ENCODE assay signal across 8 mouse cellular contexts in the genomic region with DNA sequence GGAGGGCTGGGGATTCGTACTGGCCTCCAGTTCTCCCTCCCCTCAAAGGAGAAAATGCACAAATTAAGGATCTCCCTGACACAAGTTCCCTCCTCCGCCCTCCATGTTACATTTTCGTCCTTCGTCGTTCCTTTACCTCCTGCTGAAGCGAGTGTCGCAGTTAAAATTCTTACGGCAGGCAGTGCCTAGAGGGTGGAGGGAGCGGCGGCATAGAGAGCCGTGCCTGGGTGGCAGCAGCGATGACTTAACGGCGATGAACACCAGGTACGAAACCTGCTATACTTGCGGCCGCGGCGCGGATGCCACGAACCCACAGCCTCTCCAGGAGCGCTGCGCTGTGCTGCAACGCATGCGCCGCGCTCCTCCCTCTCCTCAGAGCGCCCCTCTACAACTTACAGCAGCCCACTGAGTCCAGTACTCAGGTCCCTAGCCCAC. TPM values are rescaled to one million over a fixed set of nuclear protein-coding genes. Genes with fewer than 3 reads are reported as not detected.
A peak's percentile ranks its signal among the peaks of the same experiment; 100 is the strongest.
DNase-seq lines count a peak whose midpoint lies in the region; ATAC-seq and TF ChIP-seq lines count a peak whose summit lies in the region.

No protein-coding gene starts in this region.

- peak; percentile 26 for DNase-seq in gastrocnemius, adult 2 months
- no peak for DNase-seq in gastrocnemius, adult 8-10 months (ENCODE audit: low spot score in 2 of 2)
- peak; percentile 59 to 71 for DNase-seq in cerebellum, adult 2 months
- peak; percentile 44 to 50 for DNase-seq in spleen, postnatal 10 days (ENCODE audit: low spot score in 2 of 2)

- peak overlapping the region; percentile 67 for H3K9ac ChIP-seq in forebrain, embryonic 16.5 days (replicated peaks; ENCODE audit: low read depth, low read length)
- H3K9ac ChIP-seq in hindbrain, embryonic 16.5 days (ENCODE audit: low read depth, low read length) = peak overlapping the region; percentile 71
- H3K9ac ChIP-seq in limb, embryonic 12.5 days (replicated peaks) = peak overlapping the region; percentile 62
- H3K9ac ChIP-seq in midbrain, embryonic 12.5 days (replicated peaks) = peak overlapping the region; percentile 52

- H3K36me3 ChIP-seq in forebrain, embryonic 16.5 days (ENCODE audit: control insufficient read depth, insufficient read depth) = no peaks in the 10 kb centered on the region
- no peaks in the 10 kb centered on the region for H3K36me3 ChIP-seq in hindbrain, embryonic 16.5 days (ENCODE audit: control insufficient read depth, insufficient read depth, low read length)
- H3K36me3 ChIP-seq in limb, embryonic 12.5 days = no peaks in the 10 kb centered on the region
- no peaks in the 10 kb centered on the region for H3K36me3 ChIP-seq in midbrain, embryonic 12.5 days

- WGBS in cerebellum, adult 2 months = under 1% methylated on average over 27 of the region's 28 CpGs
- under 1% methylated on average over 24 of the region's 28 CpGs for WGBS in forebrain, embryonic 16.5 days
- under 1% methylated on average over 28 of the region's 28 CpGs for WGBS in hindbrain, embryonic 16.5 days
- 0% methylated on average over 27 of the region's 28 CpGs for WGBS in limb, embryonic 12.5 days
- WGBS in midbrain, embryonic 12.5 days = under 1% methylated on average over 27 of the region's 28 CpGs

- peak; percentile 71 for TF ChIP-seq POLR2A in cerebellum, adult 2 months (IDR thresholded peaks at IDR 0.05; ENCODE audit: borderline replicate concordance, insufficient read depth, low read length)

- peak; percentile 41 for ATAC-seq in forebrain, embryonic 16.5 days
- peak; percentile 63 for ATAC-seq in hindbrain, embryonic 16.5 days
- no peak for ATAC-seq in limb, embryonic 12.5 days (ENCODE audit: insufficient number of reproducible peaks, insufficient read depth, low FRiP score, low TSS enrichment, low read depth)
- ATAC-seq in midbrain, embryonic 12.5 days (ENCODE audit: low FRiP score, low read depth) = 0 out of 2 replicates have a peak, but pooled peaks have one; percentile 12

- H3K27me3 ChIP-seq in cerebellum, adult 2 months (ENCODE audit: control insufficient read depth, insufficient read depth, low read length) = no peaks in the 10 kb centered on the region
- H3K27me3 ChIP-seq in forebrain, embryonic 16.5 days (replicated peaks; ENCODE audit: control insufficient read depth, insufficient read depth, low read length) = no peaks in the 10 kb centered on the region; the same call in 1 of the 2 replicates
- no peaks in the 10 kb centered on the region for H3K27me3 ChIP-seq in hindbrain, embryonic 16.5 days (replicated peaks; ENCODE audit: control insufficient read depth, insufficient read depth, low read length)
- no peaks in the 10 kb centered on the region for H3K27me3 ChIP-seq in limb, embryonic 12.5 days
- peaks cover 16% of the 10 kb centered on the region for H3K27me3 ChIP-seq in midbrain, embryonic 12.5 days

- no peaks in the 10 kb centered on the region for H3K9me3 ChIP-seq in forebrain, embryonic 16.5 days (ENCODE audit: control insufficient read depth, low read length)
- H3K9me3 ChIP-seq in hindbrain, embryonic 16.5 days (ENCODE audit: control insufficient read depth, low read length) = no peaks in the 10 kb centered on the region
- no peaks in the 10 kb centered on the region for H3K9me3 ChIP-seq in limb, embryonic 12.5 days
- no peaks in the 10 kb centered on the region for H3K9me3 ChIP-seq in midbrain, embryonic 12.5 days

- peak overlapping the region; percentile 73 for H3K27ac ChIP-seq in gastrocnemius, adult 2 months
- peak overlapping the region; percentile 91 for H3K27ac ChIP-seq in cerebellum, adult 2 months (ENCODE audit: insufficient read depth, low read length)
- peak overlapping the region; percentile 56; the same call in 1 of the 2 replicates for H3K27ac ChIP-seq in forebrain, embryonic 16.5 days (ENCODE audit: low read length)
- peak overlapping the region; percentile 75 for H3K27ac ChIP-seq in hindbrain, embryonic 16.5 days (ENCODE audit: low read depth, low read length)
- H3K27ac ChIP-seq in limb, embryonic 12.5 days = peak overlapping the region; percentile 67; the same call in 1 of the 2 replicates
- H3K27ac ChIP-seq in midbrain, embryonic 12.5 days (replicated peaks) = no peak overlapping the region

- H3K4me3 ChIP-seq in gastrocnemius, adult 2 months = peak overlapping the region; percentile 73
- peak overlapping the region; percentile 97 for H3K4me3 ChIP-seq in cerebellum, adult 2 months (replicated peaks; ENCODE audit: insufficient read depth, low read depth, low read length)
- H3K4me3 ChIP-seq in forebrain, embryonic 16.5 days (replicated peaks; ENCODE audit: low read length) = peak overlapping the region; percentile 58
- peak overlapping the region; percentile 57 for H3K4me3 ChIP-seq in hindbrain, embryonic 16.5 days (ENCODE audit: low read length)
- H3K4me3 ChIP-seq in limb, embryonic 12.5 days (replicated peaks) = peak overlapping the region; percentile 48
- peak overlapping the region; percentile 46 for H3K4me3 ChIP-seq in midbrain, embryonic 12.5 days

- peak overlapping the region; percentile 79 for H3K4me2 ChIP-seq in forebrain, embryonic 16.5 days (ENCODE audit: low read length)
- H3K4me2 ChIP-seq in hindbrain, embryonic 16.5 days (ENCODE audit: low read length) = peak overlapping the region; percentile 62
- peak overlapping the region; percentile 63 for H3K4me2 ChIP-seq in limb, embryonic 12.5 days
- H3K4me2 ChIP-seq in midbrain, embryonic 12.5 days (replicated peaks) = peak overlapping the region; percentile 60

- intact Hi-C loops in gastrocnemius, adult 2 months (cut with DNase I) = loop anchor here (1.0 to 10.0 kb wide), 2 partner anchors 139 to 311 kb away; no protein-coding TSS in a partner anchor

- TF ChIP-seq CTCF in gastrocnemius, adult 2 months (IDR thresholded peaks at IDR 0.05) = no peak
- TF ChIP-seq CTCF in cerebellum, adult 2 months (IDR thresholded peaks at IDR 0.05; ENCODE audit: borderline replicate concordance, insufficient read depth, low read depth, low read length) = no peak

- no peaks in the 10 kb centered on the region for H3K4me1 ChIP-seq in cerebellum, adult 2 months (ENCODE audit: control insufficient read depth, insufficient read depth, low read length)
- H3K4me1 ChIP-seq in forebrain, embryonic 16.5 days (replicated peaks; ENCODE audit: control insufficient read depth, insufficient read depth, low read length) = peaks cover 8% of the 10 kb centered on the region
- peaks cover 3% of the 10 kb centered on the region; the same call in 1 of the 2 replicates for H3K4me1 ChIP-seq in hindbrain, embryonic 16.5 days (ENCODE audit: control insufficient read depth, insufficient read depth, low read depth, low read length)
- H3K4me1 ChIP-seq in limb, embryonic 12.5 days (replicated peaks) = no peaks in the 10 kb centered on the region
- peaks cover 3% of the 10 kb centered on the region; the same call in 1 of the 2 replicates for H3K4me1 ChIP-seq in midbrain, embryonic 12.5 days

RNA-seq across cellular contexts. Expression of a gene that starts 7.0 kb away (rescaled TPM):
- total RNA-seq in gastrocnemius, adult 2 months (2021) = not detected
- not detected for total RNA-seq in gastrocnemius, adult 8-10 months (2022)
- 0.10 and 0.13 TPM in 2 replicates for polyA plus RNA-seq in cerebellum, adult 2 months (2012; rRNA removed)
- not detected in 2 replicates for polyA plus RNA-seq in forebrain, embryonic 16.5 days (2015; fragmentation: Nextera tagmentation; extraction: Ambion mirVana)
- polyA plus RNA-seq in hindbrain, embryonic 16.5 days (2015; fragmentation: Nextera tagmentation; extraction: Ambion mirVana) = not detected in 2 replicates
- polyA plus RNA-seq in limb, embryonic 12.5 days (2016; fragmentation: Nextera tagmentation; extraction: Ambion mirVana) = not detected in 2 replicates
- not detected in 2 replicates for polyA plus RNA-seq in midbrain, embryonic 12.5 days (2016; fragmentation: Nextera tagmentation; extraction: Ambion mirVana)

Comparison
In these comparisons a context has a peak if more than half of its experiments do, and no peak if none do; other contexts are left out.
1. DNase-seq: peak in gastrocnemius, adult 2 months (single experiment), cerebellum, adult 2 months (2 of 2) and spleen, postnatal 10 days (2 of 2); none in gastrocnemius, adult 8-10 months (0 of 2).
2. H3K4me3 ChIP-seq: peak in every context shown above with its lines; median percentile 97 in cerebellum, adult 2 months; 73 in gastrocnemius, adult 2 months; 58 in forebrain, embryonic 16.5 days; 57 in hindbrain, embryonic 16.5 days; 48 in limb, embryonic 12.5 days; 46 in midbrain, embryonic 12.5 days.
3. Peak in every context shown above with its lines, with median percentiles within 50 percentile points of each other: H3K4me2 ChIP-seq and H3K9ac ChIP-seq.